Mouse (Mus musculus) intestine, embryonic 14.5 days (tissue): ENCODE measurements at regions not wholly inside any gene's neighbourhood (a gene's known extent, or its start where the extent isn't known, plus 50 kb on each side); places are given as distances from the start of the nearest gene placed in this dataset.
"Not testable (repeated sequence)": the region's sequence is repeated elsewhere in the genome, so short reads cannot be mapped to it uniquely, and the experiment has no call there.

ENCODE experiments used
- ATAC-seq: fragments of 200-750 bp; cut with Nextera tagmentation; replicated peaks from 2 replicates; pipeline ENCODE4 v1.8.0; 2017; ENCODE audit warnings: low read depth, moderate number of reproducible peaks, moderate TSS enrichment, moderate library complexity; ENCODE audit not compliant: low FRiP score, low TSS enrichment
- DNase-seq: peaks from one replicate; pipeline ENCODE4 v3.0.0-alpha.2; 2018; ENCODE audit warnings: low spot score
- H3K27ac ChIP-seq: fragments of 300-500 bp; sonication (generic); 2 replicates; pipeline ENCODE4 v1.5.1; 2014; ENCODE audit warnings: low read depth, mild to moderate bottlenecking, control low read depth
- H3K27me3 ChIP-seq: fragments of 300-500 bp; sonication (generic); replicated peaks from 2 replicates; pipeline ENCODE4 v1.6.1; 2014; ENCODE audit warnings: low read length, control low read depth; ENCODE audit not compliant: control insufficient read depth, insufficient read depth
- H3K36me3 ChIP-seq: fragments of 300-500 bp; sonication (generic); 2 replicates; pipeline ENCODE4 v1.6.1; 2014; ENCODE audit warnings: low read length, control low read depth; ENCODE audit not compliant: control insufficient read depth, insufficient read depth
- H3K4me1 ChIP-seq: fragments of 300-500 bp; sonication (generic); replicated peaks from 2 replicates; pipeline ENCODE4 v1.6.1; 2014; ENCODE audit warnings: low read length, control low read depth, mixed read lengths; ENCODE audit not compliant: control insufficient read depth, insufficient read depth
- H3K4me2 ChIP-seq: fragments of 300-500 bp; sonication (generic); 2 replicates; pipeline ENCODE4 v1.6.1; 2014; ENCODE audit warnings: low read length
- H3K4me3 ChIP-seq: fragments of 300-500 bp; sonication (generic); 2 replicates; pipeline ENCODE4 v1.5.1; 2014; ENCODE audit warnings: low read depth, low read length, control low read depth, mixed read lengths
- H3K9ac ChIP-seq: fragments of 300-500 bp; sonication (generic); 2 replicates; pipeline ENCODE4 v1.6.1; 2014; ENCODE audit warnings: mild to moderate bottlenecking, low read length
- H3K9me3 ChIP-seq: fragments of 300-500 bp; sonication (generic); 2 replicates; pipeline ENCODE4 v1.6.1; 2016; ENCODE audit warnings: low read length, control low read depth; ENCODE audit not compliant: control insufficient read depth
- WGBS: fragments of 180-500 bp; shearing (Covaris S2); extraction: QIAGEN DNeasy Blood & Tissue Kit; methylation state at CpG from one replicate; pipeline ENCODE4 v1.1.7; 2014; 5-methylcytosine and 5-hydroxymethylcytosine counted together

GRCm38 (mm10) chr2:71597956-71598355, 51.4 kb upstream of the Dlx2 start:
- H3K36me3 ChIP-seq = no peaks in the 10 kb centered on the region
- DNase-seq = no peak
- no peak overlapping the region for H3K27ac ChIP-seq
- no peak overlapping the region for H3K9ac ChIP-seq
- ATAC-seq = no peak
- no peak overlapping the region for H3K4me3 ChIP-seq
- WGBS = 84% methylated on average over 5 of the region's 5 CpGs
- no peaks in the 10 kb centered on the region for H3K4me1 ChIP-seq
- H3K9me3 ChIP-seq = no peaks in the 10 kb centered on the region
- no peaks in the 10 kb centered on the region for H3K27me3 ChIP-seq
- no peak overlapping the region for H3K4me2 ChIP-seq

- Histone ChIP-seq H3K9me3 (no peaks in the 10 kb centered on the region), H3K4me3 (no peak overlapping the region), H3K4me1 (no peaks in the 10 kb centered on the region), H3K36me3 (no peaks in the 10 kb centered on the region), H3K27me3 (no peaks in the 10 kb centered on the region), H3K27ac (no peak overlapping the region), H3K9ac (no peak overlapping the region), H3K4me2 (peak overlapping the region; percentile 30; the same call in 1 of the 2 replicates)
- no peak for ATAC-seq
- 60% methylated on average over 10 of the region's 10 CpGs for WGBS
- DNase-seq = no peak
Measured at GRCm38 (mm10) chr2:71598368-71598767, 51.8 kb upstream of the Dlx2 start.

GRCm38 (mm10) chr2:71598778-71599177, 52.2 kb upstream of the Dlx2 start:
- H3K27me3 ChIP-seq = no peaks in the 10 kb centered on the region
- no peaks in the 10 kb centered on the region for H3K9me3 ChIP-seq
- 11% methylated on average over 5 of the region's 5 CpGs for WGBS
- no peaks in the 10 kb centered on the region for H3K4me1 ChIP-seq
- no peaks in the 10 kb centered on the region for H3K36me3 ChIP-seq
- ATAC-seq (peak; percentile 90), DNase-seq (peak; percentile 87)
- peak overlapping the region; percentile 30; the same call in 1 of the 2 replicates for H3K4me2 ChIP-seq
- no peak overlapping the region for H3K9ac ChIP-seq
- no peak overlapping the region for H3K4me3 ChIP-seq
- no peak overlapping the region for H3K27ac ChIP-seq

- ATAC-seq = no peak
- 66% methylated on average over 7 of the region's 7 CpGs for WGBS
- DNase-seq = no peak
Measured at GRCm38 (mm10) chr2:71600213-71600612, 53.7 kb upstream of the Dlx2 start.

GRCm38 (mm10) chr2:71600999-71601398, 54.4 kb upstream of the Dlx2 start:
- ATAC-seq = no peak
- WGBS = 63% methylated on average over 1 of the region's 1 CpGs
- H3K36me3 ChIP-seq = no peaks in the 10 kb centered on the region
- H3K9me3 ChIP-seq = no peaks in the 10 kb centered on the region
- no peak overlapping the region for H3K4me3 ChIP-seq
- H3K27me3 ChIP-seq = no peaks in the 10 kb centered on the region
- no peak overlapping the region for H3K9ac ChIP-seq
- H3K4me2 ChIP-seq = no peak overlapping the region
- no peak for DNase-seq
- no peak overlapping the region for H3K27ac ChIP-seq
- no peaks in the 10 kb centered on the region for H3K4me1 ChIP-seq

More at GRCm38 (mm10) chr2:71600213-71600612, 53.7 kb upstream of the Dlx2 start:
- no peaks in the 10 kb centered on the region for H3K4me1 ChIP-seq
- H3K9ac ChIP-seq = no peak overlapping the region
- H3K9me3 ChIP-seq = no peaks in the 10 kb centered on the region
- no peaks in the 10 kb centered on the region for H3K27me3 ChIP-seq
- H3K27ac ChIP-seq = no peak overlapping the region
- no peak overlapping the region for H3K4me2 ChIP-seq
- no peaks in the 10 kb centered on the region for H3K36me3 ChIP-seq
- H3K4me3 ChIP-seq = no peak overlapping the region

- not testable (repeated sequence) for H3K36me3 ChIP-seq, H3K27ac ChIP-seq, H3K9me3 ChIP-seq, H3K9ac ChIP-seq, H3K4me3 ChIP-seq, DNase-seq, H3K4me2 ChIP-seq, H3K27me3 ChIP-seq, ATAC-seq, H3K4me1 ChIP-seq
- 89% methylated on average over 8 of the region's 8 CpGs for WGBS
Measured at GRCm38 (mm10) chr2:71603796-71604195, 57.2 kb upstream of the Dlx2 start.

- ATAC-seq (no peak), DNase-seq (no peak)
- Histone ChIP-seq H3K9ac (no peak overlapping the region), H3K4me3 (no peak overlapping the region), H3K27ac (no peak overlapping the region), H3K4me1 (no peaks in the 10 kb centered on the region), H3K9me3 (no peaks in the 10 kb centered on the region), H3K36me3 (no peaks in the 10 kb centered on the region), H3K4me2 (no peak overlapping the region), H3K27me3 (no peaks in the 10 kb centered on the region)
- WGBS = 85% methylated on average over 1 of the region's 1 CpGs
Measured at GRCm38 (mm10) chr2:71605606-71606005, 59.1 kb upstream of the Dlx2 start.

- Histone ChIP-seq H3K4me3 (no peak overlapping the region), H3K27ac (no peak overlapping the region), H3K36me3 (no peaks in the 10 kb centered on the region), H3K9me3 (no peaks in the 10 kb centered on the region), H3K27me3 (no peaks in the 10 kb centered on the region), H3K4me2 (no peak overlapping the region), H3K4me1 (no peaks in the 10 kb centered on the region), H3K9ac (no peak overlapping the region)
- DNase-seq (no peak), ATAC-seq (peak; percentile 50; the same call in 1 of the 2 replicates)
- WGBS = 67% methylated on average over 3 of the region's 3 CpGs
Measured at GRCm38 (mm10) chr2:71607087-71607502, 60.5 kb upstream of the Dlx2 start.

GRCm38 (mm10) chr2:71613216-71613615, 66.7 kb upstream of the Dlx2 start:
- Histone ChIP-seq H3K4me2 (no peak overlapping the region), H3K9ac (no peak overlapping the region), H3K9me3 (no peaks in the 10 kb centered on the region), H3K27ac (no peak overlapping the region), H3K4me3 (no peak overlapping the region), H3K36me3 (no peaks in the 10 kb centered on the region), H3K27me3 (no peaks in the 10 kb centered on the region), H3K4me1 (no peaks in the 10 kb centered on the region)
- 69% methylated on average over 2 of the region's 2 CpGs for whole genome bisulfite sequencing
- no peak for ATAC-seq
- DNase-seq = no peak
